In genomic region chr16:21607021-21607650, GRCm38 (mm10) we compare ENCODE assay signal across 13 mouse cellular contexts.
DNase-seq lines count a peak whose midpoint lies in the region; ATAC-seq lines count a peak whose summit lies in the region.
"Had no signal": no experiment of that assay in that cellular context is flagged by ENCODE, and none has a peak within 500 bp of the region (broad histone marks: within the 10 kb centered on the region; RNA-seq: fewer than 3 reads in every experiment).

No protein-coding gene starts in this region.

- H3K4me3 ChIP-seq in heart, embryonic 14.5 days (ENCODE audit: control insufficient read depth in 1 of 2, insufficient read depth in 1 of 2, low read depth in 1 of 2, low read length in 2 of 2) = no peak overlapping the region
- H3K4me3 ChIP-seq in lung, embryonic 16.5 days (ENCODE audit: low read length) = no peak overlapping the region
- H3K4me3 ChIP-seq: embryonic facial prominence, embryonic 12.5 days had no signal

- no peak overlapping the region for H3K4me2 ChIP-seq in heart, embryonic 14.5 days (ENCODE audit: low read length)
- no peak overlapping the region for H3K4me2 ChIP-seq in lung, embryonic 16.5 days (ENCODE audit: low read depth, low read length)
- H3K4me2 ChIP-seq: embryonic facial prominence, embryonic 12.5 days had no signal

- no peaks in the 10 kb centered on the region for H3K9me3 ChIP-seq in heart, embryonic 14.5 days (ENCODE audit: control insufficient read depth, low read length)
- no peaks in the 10 kb centered on the region for H3K9me3 ChIP-seq in lung, embryonic 16.5 days (ENCODE audit: control insufficient read depth, low read length)
- H3K9me3 ChIP-seq: embryonic facial prominence, embryonic 12.5 days had no signal

- H3K27me3 ChIP-seq in heart, embryonic 14.5 days (ENCODE audit: control insufficient read depth, insufficient read depth, low read length) = no peaks in the 10 kb centered on the region
- no peaks in the 10 kb centered on the region for H3K27me3 ChIP-seq in lung, embryonic 16.5 days (ENCODE audit: control insufficient read depth, insufficient read depth, low read depth, low read length)
- H3K27me3 ChIP-seq: embryonic facial prominence, embryonic 12.5 days had no signal

- no peak for DNase-seq in heart, adult 9 months (ENCODE audit: low spot score in 2 of 2)
- no peak for DNase-seq in lung, postnatal 14 days
- peak; percentile 10 to 28 for DNase-seq in kidney, adult 8-10 months
- peak; percentile 55 to 66 for DNase-seq in kidney, postnatal 25 days
- no peak for DNase-seq in ovary, postnatal 14 days (ENCODE audit: low spot score)
- DNase-seq: cerebellum, adult 11 months; gastrocnemius, postnatal 14 days; liver; thymus, adult 18-20 months had no signal

- no peak for ATAC-seq in heart, embryonic 14.5 days (ENCODE audit: insufficient number of reproducible peaks, insufficient read depth, low FRiP score, low read depth)
- ATAC-seq in lung, embryonic 16.5 days (ENCODE audit: low read depth) = no peak
- ATAC-seq: forebrain, embryonic 14.5 days had no signal

- 82% methylated on average over 8 of the region's 8 CpGs for WGBS in heart, embryonic 14.5 days
- 55% methylated on average over 8 of the region's 8 CpGs for WGBS in lung, embryonic 16.5 days

- peaks cover 17 to 24% of the 10 kb centered on the region in 2 experiments for H3K4me1 ChIP-seq in heart, embryonic 14.5 days (ENCODE audit: control insufficient read depth in 2 of 2, insufficient read depth in 2 of 2, low read length in 2 of 2)
- H3K4me1 ChIP-seq in lung, embryonic 16.5 days (replicated peaks; ENCODE audit: control insufficient read depth, insufficient read depth, low read length) = peaks cover 18% of the 10 kb centered on the region
- H3K4me1 ChIP-seq: embryonic facial prominence, embryonic 12.5 days had no signal

- H3K9ac ChIP-seq in heart, embryonic 14.5 days (ENCODE audit: low read length) = no peak overlapping the region
- H3K9ac ChIP-seq in lung, embryonic 16.5 days (ENCODE audit: low read length) = no peak overlapping the region
- H3K9ac ChIP-seq: embryonic facial prominence, embryonic 12.5 days had no signal

- H3K27ac ChIP-seq in heart, embryonic 14.5 days (replicated peaks in 1 of 2; ENCODE audit: control insufficient read depth in 1 of 2, insufficient read depth in 1 of 2, low read depth in 2 of 2, low read length in 2 of 2) = peak overlapping the region; percentile 76 to 84; a peak in 3 of 4 replicates
- H3K27ac ChIP-seq in lung, embryonic 16.5 days (ENCODE audit: low read length) = peak overlapping the region; percentile 45; the same call in 1 of the 2 replicates
- H3K27ac ChIP-seq: embryonic facial prominence, embryonic 12.5 days had no signal

- H3K36me3 ChIP-seq in heart, embryonic 14.5 days (ENCODE audit: control insufficient read depth, insufficient read depth, low read length) = no peaks in the 10 kb centered on the region
- no peaks in the 10 kb centered on the region for H3K36me3 ChIP-seq in lung, embryonic 16.5 days (ENCODE audit: control insufficient read depth, insufficient read depth, low read length)
- H3K36me3 ChIP-seq: embryonic facial prominence, embryonic 12.5 days had no signal

Comparison
In these comparisons a context has a peak if more than half of its experiments do, and no peak if none do; other contexts are left out.
1. DNase-seq: peak in kidney, adult 8-10 months (2 of 2) and kidney, postnatal 25 days (2 of 2); none in heart, adult 9 months (0 of 2), lung, postnatal 14 days (single experiment) and ovary, postnatal 14 days (single experiment).